13 mouse cellular contexts compared by ENCODE assay signal in the genomic region with DNA sequence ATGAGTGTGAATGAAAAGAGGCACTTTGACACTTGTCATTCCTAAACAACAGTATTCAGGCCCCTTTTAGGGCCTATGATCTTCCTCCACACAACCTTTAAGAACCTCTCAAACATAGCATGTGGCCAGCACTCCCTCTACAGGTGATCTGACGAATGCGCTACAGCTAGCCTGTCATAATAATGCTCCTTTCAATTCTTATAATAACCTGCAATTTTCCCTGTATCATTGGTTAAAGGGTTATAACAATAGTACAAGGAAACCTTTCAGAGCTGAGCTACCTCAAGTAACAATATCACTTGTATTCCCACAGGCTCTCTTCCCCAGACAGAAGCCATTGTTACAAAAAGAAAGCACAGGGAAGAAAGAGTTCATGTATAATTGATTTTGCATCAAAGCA.
DNase-seq lines count a peak whose midpoint lies in the region; ATAC-seq and TF ChIP-seq lines count a peak whose summit lies in the region.
"Had no signal": no experiment of that assay in that cellular context is flagged by ENCODE, and none has a peak within 500 bp of the region (broad histone marks: within the 10 kb centered on the region; RNA-seq: fewer than 3 reads in every experiment).

No protein-coding gene starts in this region.

- H3K36me3 ChIP-seq in kidney, adult 2 months (ENCODE audit: control insufficient read depth, insufficient read depth, low read length): no peaks in the 10 kb centered on the region
- no peaks in the 10 kb centered on the region for H3K36me3 ChIP-seq in kidney, embryonic 14.5 days (ENCODE audit: control insufficient read depth, insufficient read depth, low read length)
- H3K36me3 ChIP-seq: limb, embryonic 12.5 days; neural tube, embryonic 12.5 days; stomach, embryonic 15.5 days had no signal

- TF ChIP-seq CTCF in kidney, adult 2 months (conservative IDR thresholded peaks at IDR 0.05; ENCODE audit: insufficient read depth, insufficient read length, low read depth, low read length): peak; percentile 51; the same call in 1 of the 2 replicates

- DNase-seq in cerebellum, postnatal 10 days: peak; percentile 65
- no peak for DNase-seq in cerebellum, postnatal 4 days (ENCODE audit: low spot score in 2 of 2)
- DNase-seq in kidney, adult 2 months: no peak
- peak; percentile 42 for DNase-seq in 3T3-L1 (ENCODE audit: low read depth, low spot score)
- DNase-seq in brain, adult 2 months (ENCODE audit: low read depth, low spot score): peak; percentile 50
- no peak for DNase-seq in ovary, postnatal 14 days (ENCODE audit: low spot score)
- DNase-seq in heart, adult 11 months: no peak
- DNase-seq: gastrocnemius, postnatal 36 days; right cerebral cortex, postnatal 14 days had no signal

- H3K27ac ChIP-seq in kidney, adult 2 months (ENCODE audit: insufficient read depth, low read depth, low read length): no peak overlapping the region
- no peak overlapping the region for H3K27ac ChIP-seq in kidney, embryonic 14.5 days (ENCODE audit: low read depth, low read length)
- H3K27ac ChIP-seq: limb, embryonic 12.5 days; neural tube, embryonic 12.5 days; stomach, embryonic 15.5 days had no signal

- H3K4me1 ChIP-seq in kidney, adult 2 months (ENCODE audit: control insufficient read depth, insufficient read depth, low read length): no peaks in the 10 kb centered on the region
- no peaks in the 10 kb centered on the region for H3K4me1 ChIP-seq in kidney, embryonic 14.5 days (ENCODE audit: control insufficient read depth, insufficient read depth, low read length)
- H3K4me1 ChIP-seq: limb, embryonic 12.5 days; neural tube, embryonic 12.5 days; stomach, embryonic 15.5 days had no signal

- no peak overlapping the region for H3K4me3 ChIP-seq in kidney, adult 2 months (ENCODE audit: insufficient read depth, low read depth, low read length)
- no peak overlapping the region for H3K4me3 ChIP-seq in kidney, embryonic 14.5 days (ENCODE audit: low read length)
- H3K4me3 ChIP-seq: limb, embryonic 12.5 days; neural tube, embryonic 12.5 days; stomach, embryonic 15.5 days had no signal

- 73% methylated on average over 2 of the region's 2 CpGs for WGBS in kidney, adult 2 months
- 80% methylated on average over 2 of the region's 2 CpGs for WGBS in kidney, embryonic 14.5 days

- H3K27me3 ChIP-seq in kidney, adult 2 months (replicated peaks; ENCODE audit: control insufficient read depth, insufficient read depth, low read length): no peaks in the 10 kb centered on the region
- H3K27me3 ChIP-seq in kidney, embryonic 14.5 days (ENCODE audit: control insufficient read depth, insufficient read depth, low read length): no peaks in the 10 kb centered on the region
- H3K27me3 ChIP-seq: limb, embryonic 12.5 days; neural tube, embryonic 12.5 days; stomach, embryonic 15.5 days had no signal

- no peak for ATAC-seq in kidney, embryonic 14.5 days (ENCODE audit: low FRiP score, low TSS enrichment)

- no peak overlapping the region for H3K4me2 ChIP-seq in kidney, embryonic 14.5 days (replicated peaks; ENCODE audit: low read depth, low read length)
- H3K4me2 ChIP-seq: limb, embryonic 12.5 days; neural tube, embryonic 12.5 days; stomach, embryonic 15.5 days had no signal

- no peaks in the 10 kb centered on the region for H3K9me3 ChIP-seq in kidney, embryonic 14.5 days (ENCODE audit: control insufficient read depth, low read length)
- H3K9me3 ChIP-seq: limb, embryonic 12.5 days; neural tube, embryonic 12.5 days; stomach, embryonic 15.5 days had no signal

- H3K9ac ChIP-seq in kidney, embryonic 14.5 days (ENCODE audit: low read depth, low read length): no peak overlapping the region
- H3K9ac ChIP-seq: limb, embryonic 12.5 days; neural tube, embryonic 12.5 days; stomach, embryonic 15.5 days had no signal

- TF ChIP-seq POLR2A in kidney, adult 2 months (IDR thresholded peaks at IDR 0.05; ENCODE audit: low read depth, low read length): no peak

Comparison
In these comparisons a context has a peak if more than half of its experiments do, and no peak if none do; other contexts are left out.
1. DNase-seq: peak in cerebellum, postnatal 10 days (2 of 2), 3T3-L1 (single experiment) and brain, adult 2 months (single experiment); none in cerebellum, postnatal 4 days (0 of 2), kidney, adult 2 months (single experiment), ovary, postnatal 14 days (single experiment) and heart, adult 11 months (single experiment).